Mouse (Mus musculus) cerebellum, adult 2 months (tissue): ENCODE data around the gene Kcna5. TPM values are rescaled to one million over a fixed set of nuclear protein-coding genes. Genes with fewer than 3 reads are reported as not detected.

Experiments used
- DNase-seq, 2 experiments: peaks; one replicate each; pipeline ENCODE4 v3.0.0; 2021
- H3K27ac ChIP-seq: fragments of 200-500 bp; 2 replicates; pipeline ENCODE4 v1.5.1; 2012; ENCODE audit warnings: low read length, control low read depth, inconsistent platforms; ENCODE audit not compliant: insufficient read depth
- H3K27me3 ChIP-seq: fragments of 200-500 bp; 2 replicates; pipeline ENCODE4 v1.6.1; 2012; ENCODE audit warnings: inconsistent platforms, mild to moderate bottlenecking, low read length, moderate library complexity; ENCODE audit not compliant: control insufficient read depth, insufficient read depth
- H3K4me1 ChIP-seq: fragments of 200-500 bp; 2 replicates; pipeline ENCODE4 v1.6.1; 2011; ENCODE audit warnings: low read length; ENCODE audit not compliant: control insufficient read depth, insufficient read depth
- H3K4me3 ChIP-seq: fragments of 200-500 bp; replicated peaks from 2 replicates; pipeline ENCODE3; 2011; ENCODE audit warnings: mild to moderate bottlenecking, low read depth, low read length, control low read depth; ENCODE audit not compliant: insufficient read depth
- CTCF ChIP-seq: fragments of 200-500 bp; IDR thresholded peaks from 2 replicates; pipeline ENCODE4 v1.5.1; 2011; ENCODE audit warnings: low read depth, mild to moderate bottlenecking, control low read depth, low read length, moderate library complexity, borderline replicate concordance; ENCODE audit not compliant: insufficient read depth
- POLR2A ChIP-seq: fragments of 200-500 bp; IDR thresholded peaks from 2 replicates; pipeline ENCODE4 v1.6.1; 2011; ENCODE audit warnings: low read length, control low read depth, borderline replicate concordance; ENCODE audit not compliant: insufficient read depth
- WGBS: fragments of 180-500 bp; shearing (Covaris S2); methylation state at CpG from one replicate; pipeline ENCODE4 v1.1.7; 2018; 5-methylcytosine and 5-hydroxymethylcytosine counted together
- polyA plus RNA-seq: library from polyadenylated mRNA; depleted of rRNA; stranded (reverse); fragments of >200 nt; gene quantifications from 2 replicates; pipeline ENCODE4 v1.2.3, GENCODE M21; 2012

Gene Kcna5
- polyA plus RNA-seq, 1 experiment, result 0.80 TPM

- no peak for DNase-seq
- 50% methylated on average over 3 of the region's 3 CpGs for WGBS
- H3K4me3 ChIP-seq, result no peak overlapping the region
- no peak for TF ChIP-seq CTCF
- H3K27ac ChIP-seq, result no peak overlapping the region
- peaks cover 44% of the 10 kb centered on the region for H3K4me1 ChIP-seq
- H3K27me3 ChIP-seq, result no peaks in the 10 kb centered on the region
Measured at GRCm38 (mm10) chr6:126558276-126558675, 23.1 kb upstream of the Kcna5 start.

DNA sequence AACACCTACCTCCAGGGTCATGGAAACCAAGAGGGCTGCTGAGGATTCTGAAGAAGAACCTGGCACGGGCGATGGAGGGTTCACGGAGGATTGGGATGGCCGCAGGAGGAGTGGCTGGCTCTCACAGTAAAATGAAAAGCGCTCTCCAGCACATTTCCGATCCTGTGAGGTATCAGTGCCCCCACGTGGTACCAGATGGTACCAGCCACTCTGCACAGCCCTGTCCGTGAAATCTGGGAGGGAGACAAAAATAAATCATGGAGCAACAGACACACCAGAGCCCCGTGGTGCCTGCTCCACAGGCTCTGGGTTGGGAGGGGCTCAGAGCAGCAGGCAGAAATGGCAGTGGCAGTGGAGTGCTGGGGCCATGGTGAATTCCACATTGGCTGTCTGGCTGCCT lies 18.6 kb upstream of the Kcna5 start:
- 5% methylated on average over 9 of the region's 9 CpGs for WGBS
- Histone ChIP-seq H3K27me3 (no peaks in the 10 kb centered on the region), H3K4me1 (peaks cover 38% of the 10 kb centered on the region), H3K4me3 (no peak overlapping the region), H3K27ac (peak overlapping the region; percentile 36; the same call in 1 of the 2 replicates)
- peak; percentile 76 to 86 for DNase-seq
- no peak for TF ChIP-seq POLR2A
- TF ChIP-seq CTCF, result peak; percentile 55; the same call in 1 of the 2 replicates

DNA sequence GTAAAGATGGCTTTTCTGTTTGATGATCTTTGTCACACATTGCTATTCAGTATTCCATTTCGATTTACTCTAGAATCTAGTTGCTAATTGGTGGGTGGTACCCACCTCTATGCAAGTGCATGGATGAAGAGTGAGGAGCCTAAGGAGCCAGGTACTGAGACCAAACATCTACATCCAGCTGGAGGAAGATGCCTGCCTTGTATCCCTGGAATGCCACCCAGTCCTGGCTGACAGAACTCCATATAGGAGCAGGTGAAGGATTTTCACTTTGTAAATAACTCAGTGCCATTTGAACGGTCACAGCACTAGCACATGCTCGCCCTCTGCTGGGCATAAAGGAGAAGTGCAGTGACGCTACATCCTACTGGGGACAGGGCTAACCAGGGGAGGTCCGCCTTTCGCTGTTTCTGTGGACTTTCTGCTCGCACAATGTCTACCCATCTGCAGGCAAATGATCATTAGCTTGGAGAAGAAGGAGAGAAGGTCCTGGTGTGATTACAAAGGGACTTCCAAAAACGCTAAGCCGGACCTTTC lies 16.7 kb upstream of the Kcna5 start:
- TF ChIP-seq CTCF (peak; percentile 98), POLR2A (no peak)
- Histone ChIP-seq H3K27ac (no peak overlapping the region), H3K4me1 (peaks cover 24% of the 10 kb centered on the region), H3K27me3 (no peaks in the 10 kb centered on the region), H3K4me3 (no peak overlapping the region)
- WGBS, result 38% methylated on average over 9 of the region's 9 CpGs
- peak; percentile 49 to 54 for DNase-seq

DNA sequence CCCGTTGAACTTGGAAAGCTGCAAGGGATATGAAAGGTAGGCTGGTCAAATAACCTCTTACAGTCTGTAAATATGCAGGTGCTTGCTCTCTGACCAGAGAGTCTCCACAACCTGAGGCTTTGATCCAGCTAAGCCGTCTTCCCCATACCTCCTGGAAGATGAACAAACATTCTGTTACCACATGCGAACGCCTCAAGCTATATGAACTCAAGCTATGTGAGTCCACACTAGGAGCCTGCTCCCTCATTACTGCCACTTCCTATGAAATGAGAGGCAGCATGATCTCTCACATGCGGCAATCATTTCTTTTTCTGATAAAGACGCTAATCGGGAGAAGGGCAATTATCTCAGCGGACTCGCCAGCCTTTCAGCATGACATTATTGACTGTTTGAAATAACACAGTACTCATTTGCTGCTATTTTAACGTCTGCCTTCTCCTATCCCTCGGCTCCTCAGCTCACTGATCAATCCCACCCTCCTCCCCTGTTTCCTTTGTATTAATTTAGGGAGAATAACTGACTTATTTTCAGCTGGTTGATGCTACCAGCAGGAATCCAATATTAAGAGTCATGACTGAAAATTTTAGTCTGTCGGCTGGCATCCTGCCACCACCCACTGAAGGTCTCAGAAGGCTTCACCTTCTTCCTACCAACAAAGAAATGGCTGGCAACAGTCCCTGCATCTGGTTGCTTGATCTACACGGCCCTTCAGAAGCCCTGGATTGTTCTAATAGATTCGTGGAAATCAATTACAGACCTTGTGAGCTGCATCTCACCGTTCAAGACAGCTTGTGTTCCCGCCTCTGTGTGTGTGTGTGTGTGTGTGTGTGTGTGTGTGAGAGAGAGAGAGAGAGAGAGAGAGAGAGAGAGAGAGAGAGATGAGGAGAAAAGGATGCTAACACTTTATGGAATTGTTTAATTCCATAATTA lies 9.2 kb upstream of the Kcna5 start:
- Histone ChIP-seq H3K27me3 (no peaks in the 10 kb centered on the region), H3K4me3 (no peak overlapping the region), H3K27ac (no peak overlapping the region), H3K4me1 (no peaks in the 10 kb centered on the region)
- no peak for DNase-seq
- no peak for TF ChIP-seq POLR2A
- TF ChIP-seq CTCF, result no peak
- 55% methylated on average over 16 of the region's 16 CpGs for WGBS

DNA sequence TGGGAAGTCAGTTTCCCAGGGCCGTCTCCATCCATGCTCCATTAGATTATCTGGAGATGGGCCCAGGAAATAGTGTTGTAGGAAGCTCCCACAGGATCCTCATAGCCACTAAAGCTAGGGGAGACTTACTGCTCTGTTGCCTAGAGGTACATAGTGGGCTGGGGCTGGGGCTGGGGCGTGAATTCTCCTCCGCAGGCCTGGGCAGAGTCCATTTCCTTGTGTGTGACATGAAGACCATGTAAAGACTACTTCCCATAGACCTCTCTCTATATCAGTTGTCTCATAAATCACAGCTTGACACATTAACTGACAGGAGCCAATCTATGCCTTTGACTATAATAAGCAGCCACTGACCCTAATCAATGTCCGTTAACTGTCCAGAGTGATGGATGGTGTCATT lies 7.5 kb upstream of the Kcna5 start:
- no peak for DNase-seq
- 81% methylated on average over 4 of the region's 4 CpGs for WGBS
- H3K4me3 ChIP-seq, result no peak overlapping the region
- no peak overlapping the region for H3K27ac ChIP-seq
- no peaks in the 10 kb centered on the region for H3K27me3 ChIP-seq
- TF ChIP-seq CTCF (no peak), POLR2A (no peak)
- H3K4me1 ChIP-seq, result no peaks in the 10 kb centered on the region

- no peaks in the 10 kb centered on the region for H3K4me1 ChIP-seq
- no peak overlapping the region for H3K4me3 ChIP-seq
- no peak overlapping the region for H3K27ac ChIP-seq
- TF ChIP-seq CTCF (no peak), POLR2A (no peak)
- DNase-seq, result no peak
- 46% methylated on average over 2 of the region's 2 CpGs for WGBS
- no peaks in the 10 kb centered on the region for H3K27me3 ChIP-seq
Measured at GRCm38 (mm10) chr6:126537512-126537911, 2.3 kb upstream of the Kcna5 start.

DNA sequence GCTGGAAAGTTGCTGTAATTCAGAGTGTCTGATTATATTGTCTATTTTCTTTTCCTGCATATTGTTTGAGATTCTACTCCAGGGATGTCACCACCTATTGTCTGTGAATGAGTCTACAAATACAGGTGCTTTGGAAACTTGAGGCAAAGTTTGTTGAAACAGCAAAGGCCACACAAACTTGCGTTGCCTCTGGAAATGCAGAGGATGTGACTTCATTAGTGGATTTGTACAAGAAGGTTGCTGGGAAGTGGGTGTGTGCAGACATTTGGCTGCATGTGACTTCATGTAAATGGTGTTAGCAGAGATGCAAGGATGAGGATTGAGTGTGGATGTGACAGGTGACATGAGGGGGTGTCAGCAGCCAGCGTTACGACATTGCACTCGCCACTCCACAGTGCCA lies 1.7 kb upstream of the Kcna5 start:
- H3K4me1 ChIP-seq, result no peaks in the 10 kb centered on the region
- TF ChIP-seq CTCF, result no peak
- TF ChIP-seq POLR2A, result no peak
- 77% methylated on average over 4 of the region's 4 CpGs for WGBS

DNA sequence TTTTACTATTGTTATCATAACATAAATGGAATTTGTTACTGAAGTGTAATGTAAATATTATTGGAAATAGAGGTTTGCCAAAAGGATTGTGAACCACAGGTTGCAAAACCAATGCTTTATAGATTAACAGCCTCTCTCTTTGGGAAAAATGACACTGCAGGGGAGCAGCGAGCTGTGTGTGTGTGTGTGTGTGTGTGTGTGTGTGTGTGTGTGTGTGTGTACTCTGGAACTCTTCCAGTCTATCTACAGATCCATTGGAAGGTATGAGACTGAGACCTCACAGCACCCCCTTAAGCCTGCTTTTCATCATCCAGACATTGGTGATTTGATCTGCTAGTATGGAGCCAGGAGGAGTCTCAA lies 679 bp upstream of the Kcna5 start:
- no peak overlapping the region for H3K4me3 ChIP-seq
- 40% methylated on average over 1 of the region's 1 CpGs for WGBS
- no peak for DNase-seq
- H3K27me3 ChIP-seq, result no peaks in the 10 kb centered on the region
- TF ChIP-seq CTCF, result no peak
- no peak overlapping the region for H3K27ac ChIP-seq
- H3K4me1 ChIP-seq, result no peaks in the 10 kb centered on the region

More for the DNA sequence above, 1.7 kb upstream of the Kcna5 start:
- no peak overlapping the region for H3K4me3 ChIP-seq
- DNase-seq, result no peak
- H3K27ac ChIP-seq, result no peak overlapping the region
- no peaks in the 10 kb centered on the region for H3K27me3 ChIP-seq
